Mouse (Mus musculus): ENCODE data around the gene Galnt9. TPM values are rescaled to one million over a fixed set of nuclear protein-coding genes. Genes with fewer than 3 reads are reported as not detected.

Galnt9 gene
- polyA plus RNA-seq, 1 experiment from 2014 or later = 8.4 TPM

GRCm38 (mm10) chr5:110540947-110541346 lies 3.2 kb upstream of the Galnt9 start:
- peaks cover 48% of the 10 kb centered on the region for H3K27me3 ChIP-seq
- 71% methylated on average over 2 of the region's 2 CpGs for WGBS

GRCm38 (mm10) chr5:110541456-110541855 lies 2.7 kb upstream of the Galnt9 start:
- H3K4me2 ChIP-seq (replicated peaks) = no peak overlapping the region
- peaks cover 53% of the 10 kb centered on the region for H3K27me3 ChIP-seq
- H3K4me1 ChIP-seq = peaks cover 11% of the 10 kb centered on the region; the same call in 1 of the 2 replicates
- 77% methylated on average over 6 of the region's 6 CpGs for WGBS
- no peaks in the 10 kb centered on the region for H3K9me3 ChIP-seq
- H3K27ac ChIP-seq (replicated peaks) = no peak overlapping the region
- no peaks in the 10 kb centered on the region for H3K36me3 ChIP-seq
- H3K9ac ChIP-seq (replicated peaks) = no peak overlapping the region
- no peak overlapping the region for H3K4me3 ChIP-seq
- ATAC-seq (ENCODE audit: low FRiP score, low read depth) = no peak

More at GRCm38 (mm10) chr5:110540947-110541346, 3.2 kb upstream of the Galnt9 start:
- ATAC-seq (ENCODE audit: low FRiP score, low read depth) = no peak
- no peaks in the 10 kb centered on the region for H3K9me3 ChIP-seq
- H3K4me2 ChIP-seq (replicated peaks) = no peak overlapping the region
- H3K27ac ChIP-seq (replicated peaks) = no peak overlapping the region
- no peaks in the 10 kb centered on the region for H3K36me3 ChIP-seq
- H3K4me1 ChIP-seq = peaks cover 11% of the 10 kb centered on the region; the same call in 1 of the 2 replicates
- H3K4me3 ChIP-seq = no peak overlapping the region
- H3K9ac ChIP-seq (replicated peaks) = no peak overlapping the region

- Histone ChIP-seq H3K9ac (replicated peaks) (peak overlapping the region; percentile 49), H3K27me3 (peaks cover 58% of the 10 kb centered on the region)
Measured at GRCm38 (mm10) chr5:110544691-110545069, 525 bp downstream of the Galnt9 start.

GRCm38 (mm10) chr5:110545311-110545710 lies 1.2 kb downstream of the Galnt9 start:
- Histone ChIP-seq H3K4me1 (peaks cover 11% of the 10 kb centered on the region; the same call in 1 of the 2 replicates), H3K36me3 (no peaks in the 10 kb centered on the region), H3K9me3 (no peaks in the 10 kb centered on the region), H3K9ac (replicated peaks) (no peak overlapping the region), H3K4me2 (replicated peaks) (peak overlapping the region; percentile 64), H3K27me3 (peaks cover 57% of the 10 kb centered on the region), H3K27ac (replicated peaks) (no peak overlapping the region), H3K4me3 (peak overlapping the region; percentile 50)
- no peak for ATAC-seq (ENCODE audit: low FRiP score, low read depth)
- WGBS = 77% methylated on average over 7 of the region's 7 CpGs

More at GRCm38 (mm10) chr5:110544691-110545069, 525 bp downstream of the Galnt9 start:
- Histone ChIP-seq H3K9me3 (no peaks in the 10 kb centered on the region), H3K4me3 (peak overlapping the region; percentile 50), H3K4me1 (peaks cover 11% of the 10 kb centered on the region; the same call in 1 of the 2 replicates), H3K27ac (replicated peaks) (peak overlapping the region; percentile 35; the same call in 1 of the 2 replicates), H3K36me3 (no peaks in the 10 kb centered on the region), H3K4me2 (replicated peaks) (peak overlapping the region; percentile 64)
- ATAC-seq (ENCODE audit: low FRiP score, low read depth) = 0 out of 2 replicates have a peak, but pooled peaks have one; percentile 27
- 2% methylated on average over 24 of the region's 24 CpGs for WGBS

GRCm38 (mm10) chr5:110546136-110546535 lies 2.0 kb downstream of the Galnt9 start:
- Histone ChIP-seq H3K36me3 (no peaks in the 10 kb centered on the region), H3K27me3 (peaks cover 51% of the 10 kb centered on the region), H3K4me2 (replicated peaks) (peak overlapping the region; percentile 64), H3K27ac (replicated peaks) (no peak overlapping the region), H3K4me3 (no peak overlapping the region), H3K9ac (replicated peaks) (no peak overlapping the region), H3K9me3 (no peaks in the 10 kb centered on the region), H3K4me1 (peaks cover 11% of the 10 kb centered on the region; the same call in 1 of the 2 replicates)
- ATAC-seq (ENCODE audit: low FRiP score, low read depth) = no peak
- 85% methylated on average over 11 of the region's 11 CpGs for WGBS

- Histone ChIP-seq H3K9ac (replicated peaks) (no peak overlapping the region), H3K4me1 (peaks cover 11% of the 10 kb centered on the region; the same call in 1 of the 2 replicates), H3K9me3 (no peaks in the 10 kb centered on the region), H3K4me3 (no peak overlapping the region), H3K27me3 (peaks cover 45% of the 10 kb centered on the region), H3K27ac (replicated peaks) (no peak overlapping the region), H3K4me2 (replicated peaks) (peak overlapping the region; percentile 64), H3K36me3 (no peaks in the 10 kb centered on the region)
- no peak for ATAC-seq (ENCODE audit: low FRiP score, low read depth)
- 76% methylated on average over 5 of the region's 5 CpGs for WGBS
Measured at GRCm38 (mm10) chr5:110546726-110547406, 2.7 kb downstream of the Galnt9 start.

- H3K9ac ChIP-seq (replicated peaks) = no peak overlapping the region
- H3K4me2 ChIP-seq (replicated peaks) = no peak overlapping the region
- WGBS = 37% methylated on average over 7 of the region's 7 CpGs
- no peak for ATAC-seq (ENCODE audit: low FRiP score, low read depth)
- H3K27ac ChIP-seq (replicated peaks) = no peak overlapping the region
- H3K4me1 ChIP-seq = peaks cover 11% of the 10 kb centered on the region; the same call in 1 of the 2 replicates
- H3K36me3 ChIP-seq = no peaks in the 10 kb centered on the region
- H3K9me3 ChIP-seq = no peaks in the 10 kb centered on the region
- peaks cover 34% of the 10 kb centered on the region for H3K27me3 ChIP-seq
- H3K4me3 ChIP-seq = no peak overlapping the region
Measured at GRCm38 (mm10) chr5:110548446-110548845, 4.3 kb downstream of the Galnt9 start.

- Histone ChIP-seq H3K27ac (replicated peaks) (no peak overlapping the region), H3K9ac (replicated peaks) (no peak overlapping the region), H3K27me3 (peaks cover 17% of the 10 kb centered on the region), H3K4me1 (no peaks in the 10 kb centered on the region), H3K36me3 (no peaks in the 10 kb centered on the region), H3K4me2 (replicated peaks) (no peak overlapping the region), H3K9me3 (no peaks in the 10 kb centered on the region), H3K4me3 (no peak overlapping the region)
- no peak for ATAC-seq (ENCODE audit: low FRiP score, low read depth)
- 69% methylated on average over 2 of the region's 2 CpGs for WGBS
Measured at GRCm38 (mm10) chr5:110550189-110550588, 6.0 kb downstream of the Galnt9 start.

GRCm38 (mm10) chr5:110550841-110551240 lies 6.7 kb downstream of the Galnt9 start:
- no peak overlapping the region for H3K4me2 ChIP-seq (replicated peaks)
- peaks cover 10% of the 10 kb centered on the region for H3K27me3 ChIP-seq
- no peaks in the 10 kb centered on the region for H3K36me3 ChIP-seq
- H3K9me3 ChIP-seq = no peaks in the 10 kb centered on the region
- 28% methylated on average over 4 of the region's 4 CpGs for WGBS
- no peak overlapping the region for H3K27ac ChIP-seq (replicated peaks)
- no peak for ATAC-seq (ENCODE audit: low FRiP score, low read depth)
- no peak overlapping the region for H3K4me3 ChIP-seq
- H3K9ac ChIP-seq (replicated peaks) = no peak overlapping the region
- H3K4me1 ChIP-seq = no peaks in the 10 kb centered on the region

GRCm38 (mm10) chr5:110552005-110552404 lies 7.8 kb downstream of the Galnt9 start:
- Histone ChIP-seq H3K4me3 (no peak overlapping the region), H3K4me2 (replicated peaks) (no peak overlapping the region), H3K9me3 (no peaks in the 10 kb centered on the region), H3K9ac (replicated peaks) (no peak overlapping the region), H3K27ac (replicated peaks) (no peak overlapping the region), H3K27me3 (no peaks in the 10 kb centered on the region), H3K4me1 (no peaks in the 10 kb centered on the region), H3K36me3 (no peaks in the 10 kb centered on the region)
- 80% methylated on average over 3 of the region's 3 CpGs for WGBS
- ATAC-seq (ENCODE audit: low FRiP score, low read depth) = no peak

GRCm38 (mm10) chr5:110553315-110553714 lies 9.2 kb downstream of the Galnt9 start:
- Histone ChIP-seq H3K27me3 (no peaks in the 10 kb centered on the region), H3K4me1 (no peaks in the 10 kb centered on the region), H3K36me3 (no peaks in the 10 kb centered on the region), H3K9ac (replicated peaks) (no peak overlapping the region), H3K4me3 (no peak overlapping the region), H3K27ac (replicated peaks) (0 out of 2 replicates have a peak overlapping the region, but pooled peaks have one; percentile 30), H3K9me3 (no peaks in the 10 kb centered on the region), H3K4me2 (replicated peaks) (no peak overlapping the region)
- 59% methylated on average over 4 of the region's 4 CpGs for WGBS
- ATAC-seq (ENCODE audit: low FRiP score, low read depth) = peak; percentile 65; the same call in 1 of the 2 replicates

- Histone ChIP-seq H3K36me3 (no peaks in the 10 kb centered on the region), H3K4me1 (no peaks in the 10 kb centered on the region), H3K27ac (replicated peaks) (no peak overlapping the region), H3K4me3 (no peak overlapping the region), H3K9ac (replicated peaks) (no peak overlapping the region), H3K4me2 (replicated peaks) (no peak overlapping the region), H3K9me3 (0 out of 2 replicates have a peak, but pooled peaks cover under 1% of the 10 kb centered on the region), H3K27me3 (no peaks in the 10 kb centered on the region)
- no peak for ATAC-seq (ENCODE audit: low FRiP score, low read depth)
- 70% methylated on average over 2 of the region's 2 CpGs for WGBS
Measured at GRCm38 (mm10) chr5:110555198-110555597, 11.0 kb downstream of the Galnt9 start.

All from midbrain, embryonic 12.5 days (tissue).